Mouse (Mus musculus) bone marrow macrophage, adult 2 months (primary cell): ENCODE results near the gene Fbxl15. TPM values are rescaled to one million over a fixed set of nuclear protein-coding genes. Genes with fewer than 3 reads are reported as not detected.
A peak's percentile ranks its signal among the peaks of the same experiment; 100 is the strongest.

ENCODE experiments used
- H3K27ac ChIP-seq: 2 replicates; pipeline ENCODE4 v1.5.1; 2012; ENCODE audit warnings: low read depth, low read length; ENCODE audit not compliant: insufficient read depth
- H3K4me1 ChIP-seq: 2 replicates; pipeline ENCODE4 v1.6.1; 2012; ENCODE audit warnings: low read length; ENCODE audit not compliant: control insufficient read depth, insufficient read depth
- H3K4me3 ChIP-seq: 2 replicates; pipeline ENCODE4 v1.5.1; 2012; ENCODE audit warnings: mild to moderate bottlenecking, low read length, moderate library complexity; ENCODE audit not compliant: insufficient read depth
- CTCF ChIP-seq: IDR thresholded peaks from 2 replicates; pipeline ENCODE4 v1.5.1; 2012; ENCODE audit warnings: low read depth, mild to moderate bottlenecking, low read length, moderate library complexity
- POLR2A ChIP-seq: IDR thresholded peaks from 2 replicates; pipeline ENCODE4 v1.6.1; 2012; ENCODE audit warnings: mild to moderate bottlenecking, low read depth, low read length, borderline replicate concordance
- polyA plus RNA-seq: library from polyadenylated mRNA; stranded (reverse); fragments of >200 nt; gene quantifications from 2 replicates; pipeline ENCODE4 v1.2.4, GENCODE M21; 2012; ENCODE audit not compliant: missing spikeins, insufficient read depth, insufficient read length

The Fbxl15 gene
- 6.9 and 8.9 TPM in 2 replicates for polyA plus RNA-seq

GRCm38 (mm10) chr19:46328081-46329030 lies at the start of gene Fbxl15:
Gene Fbxl15, plus strand, starts transcription at chr19:46328184.
- H3K4me1 ChIP-seq: peaks cover 21% of the 10 kb centered on the region
- peak within 1 kb of the TSS; percentile 86 for H3K27ac ChIP-seq
- H3K4me3 ChIP-seq: peak within 1 kb of the TSS; percentile 89
- TF ChIP-seq CTCF (no peak), POLR2A (no peak; the same call in 1 of the 2 replicates)

GRCm38 (mm10) chr19:46282081-46282849 lies 45.7 kb upstream of the Fbxl15 start:
- TF ChIP-seq POLR2A: no peak
- TF ChIP-seq CTCF: no peak
- H3K27ac ChIP-seq: no peak overlapping the region
- H3K4me1 ChIP-seq: no peaks in the 10 kb centered on the region
- H3K4me3 ChIP-seq: no peak overlapping the region

DNA sequence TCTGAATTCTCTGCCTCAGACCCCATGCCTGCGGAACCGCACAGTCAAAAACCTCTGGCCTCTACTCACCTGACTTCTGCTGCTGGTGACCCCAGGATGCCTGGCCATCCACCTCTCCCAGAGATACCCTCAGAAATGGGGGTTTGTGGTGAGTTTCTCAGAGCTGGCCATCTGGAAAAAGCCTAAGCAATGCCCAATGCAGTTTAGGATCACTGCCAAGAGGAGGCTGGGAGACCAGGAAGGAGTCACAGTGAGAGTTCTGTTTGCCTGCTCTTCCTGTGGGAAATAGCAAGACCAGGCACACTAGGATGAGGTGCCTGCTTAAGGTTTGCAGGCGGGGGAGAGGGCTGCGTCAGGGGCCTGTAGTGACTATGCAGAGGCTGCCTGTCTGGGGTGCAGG lies 43.3 kb upstream of the Fbxl15 start:
- TF ChIP-seq POLR2A (no peak), CTCF (no peak)

GRCm38 (mm10) chr19:46285631-46286030 lies 42.4 kb upstream of the Fbxl15 start:
- Histone ChIP-seq H3K27ac (no peak overlapping the region), H3K4me1 (no peaks in the 10 kb centered on the region), H3K4me3 (no peak overlapping the region)
- no peak for TF ChIP-seq CTCF
- no peak for TF ChIP-seq POLR2A

More for the DNA sequence above, 43.3 kb upstream of the Fbxl15 start:
- Histone ChIP-seq H3K4me3 (no peak overlapping the region), H3K4me1 (no peaks in the 10 kb centered on the region), H3K27ac (no peak overlapping the region)

- Histone ChIP-seq H3K4me3 (no peak overlapping the region), H3K27ac (no peak overlapping the region), H3K4me1 (no peaks in the 10 kb centered on the region)
- no peak for TF ChIP-seq POLR2A
- TF ChIP-seq CTCF: no peak
These were observed 41.9 kb upstream of the Fbxl15 start for GRCm38 (mm10) chr19:46286047-46286446.

DNA sequence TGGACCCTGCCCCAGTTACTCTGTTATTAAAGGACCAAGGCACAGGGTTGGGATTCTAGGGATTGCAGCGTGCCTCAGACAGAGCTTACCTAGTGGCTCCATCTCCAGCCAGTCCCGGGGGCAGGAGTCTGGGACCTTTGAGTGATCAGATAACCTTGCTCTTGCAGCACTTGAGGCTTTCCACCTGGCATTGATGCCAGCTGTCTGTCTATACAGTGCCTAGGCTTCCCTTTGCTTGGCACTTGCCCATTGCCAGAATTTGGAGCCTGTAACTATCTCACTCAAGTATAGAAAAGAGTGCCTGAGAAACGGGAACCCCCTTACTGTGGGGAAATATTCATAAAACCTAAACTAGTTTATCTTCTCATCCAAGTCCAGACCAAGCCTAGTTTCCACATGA lies 41.1 kb upstream of the Fbxl15 start:
- no peak overlapping the region for H3K4me3 ChIP-seq
- H3K4me1 ChIP-seq: no peaks in the 10 kb centered on the region
- H3K27ac ChIP-seq: no peak overlapping the region
- TF ChIP-seq POLR2A (no peak), CTCF (no peak)

GRCm38 (mm10) chr19:46287566-46287965 lies 40.4 kb upstream of the Fbxl15 start:
- TF ChIP-seq POLR2A (no peak), CTCF (no peak)
- H3K27ac ChIP-seq: no peak overlapping the region
- H3K4me1 ChIP-seq: no peaks in the 10 kb centered on the region
- H3K4me3 ChIP-seq: no peak overlapping the region

DNA sequence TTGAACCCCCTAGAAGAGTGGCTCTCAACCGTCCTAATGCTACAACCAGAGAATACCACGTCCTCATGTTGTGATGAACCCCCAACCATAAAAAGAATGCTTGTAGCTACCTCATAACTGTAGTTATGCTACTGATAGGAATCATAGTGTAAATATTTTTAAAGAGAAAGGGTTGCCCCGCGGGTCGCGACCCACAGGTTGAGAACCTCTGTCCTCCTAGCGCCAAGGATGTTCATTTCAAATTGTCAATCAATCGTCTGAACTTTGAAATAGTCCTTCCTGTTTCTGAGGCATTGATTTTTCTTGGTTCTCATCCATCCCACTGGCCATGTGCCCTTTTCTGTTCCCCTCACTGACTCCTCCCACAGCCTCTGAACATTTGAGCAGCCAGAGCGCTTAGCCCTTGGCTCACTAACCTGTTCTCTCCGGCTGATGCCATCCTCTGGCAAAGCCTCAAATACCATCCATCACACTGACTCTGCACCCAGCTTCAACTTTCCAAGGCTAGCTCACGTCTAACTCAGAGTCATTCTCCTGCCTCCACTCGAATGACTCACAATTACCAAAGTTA lies 37.4 kb upstream of the Fbxl15 start:
- Histone ChIP-seq H3K27ac (no peak overlapping the region), H3K4me1 (no peaks in the 10 kb centered on the region), H3K4me3 (no peak overlapping the region)
- no peak for TF ChIP-seq POLR2A
- TF ChIP-seq CTCF: no peak

DNA sequence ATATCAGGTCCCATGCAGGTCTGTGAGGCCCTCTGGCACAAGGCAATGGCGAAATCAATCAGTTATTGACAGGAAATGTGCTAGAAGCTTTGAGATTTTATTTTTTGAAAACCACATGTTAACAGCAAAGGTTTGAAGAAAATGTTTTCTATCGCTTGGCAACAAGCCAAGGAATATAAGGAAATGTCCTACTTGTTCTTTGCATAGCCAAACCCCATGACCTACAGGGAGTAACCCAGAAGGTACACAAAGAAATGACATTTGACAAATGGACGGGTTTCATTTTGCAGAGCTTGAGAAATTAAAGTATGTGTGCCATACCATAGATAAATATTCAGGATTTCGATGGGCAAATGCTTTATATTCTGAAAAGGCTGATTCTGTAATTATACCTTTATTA lies 31.0 kb upstream of the Fbxl15 start:
- Histone ChIP-seq H3K4me1 (no peaks in the 10 kb centered on the region), H3K27ac (no peak overlapping the region), H3K4me3 (no peak overlapping the region)
- no peak for TF ChIP-seq CTCF
- TF ChIP-seq POLR2A: no peak

GRCm38 (mm10) chr19:46300294-46301045 lies 27.5 kb upstream of the Fbxl15 start:
- peaks cover 8% of the 10 kb centered on the region for H3K4me1 ChIP-seq
- no peak overlapping the region for H3K4me3 ChIP-seq
- TF ChIP-seq POLR2A: no peak
- TF ChIP-seq CTCF: no peak
- H3K27ac ChIP-seq: no peak overlapping the region
